Mouse (Mus musculus): Measurements from ENCODE around the gene Col6a2. TPM values are rescaled to one million over a fixed set of nuclear protein-coding genes. Genes with fewer than 3 reads are reported as not detected.

Gene Col6a2
- under 1 TPM; 0.45 to 0.52 TPM for total RNA-seq (2023)

GRCm38 (mm10) chr10:76622928-76623680, at the start of gene Col6a2:
Col6a2 (minus strand) TSS chr10:76623630.

GRCm38 (mm10) chr10:76575374-76575773, 48.1 kb downstream of the Col6a2 start, which contains the start of gene Ftcd:
Ftcd (plus strand) TSS chr10:76575648.

GRCm38 (mm10) chr10:76561972-76562371, 61.5 kb downstream of the Col6a2 start, which contains the start of gene Spatc1l:
Spatc1l (plus strand) TSS chr10:76562272.

Other genes starting within 250 kb of the Col6a2 start
- 10 to 100 TPM in 1 of 2 experiments, 1 to 10 TPM in 1; 6.7 to 20.5 TPM for gene AC141477.1, start 183.2 kb downstream of the Col6a2 start, total RNA-seq (2023)
- 10 to 100 TPM; 35.4 to 39.2 TPM for gene Pcnt, start 180.8 kb downstream of the Col6a2 start, total RNA-seq (2023)
- gene 2610028H24Rik, start 174.5 kb downstream of the Col6a2 start, total RNA-seq (2023), result not detected
- gene Mcm3ap, start 154.7 kb downstream of the Col6a2 start, total RNA-seq (2023), result 10 to 100 TPM; 34.7 to 38.6 TPM
- gene Ybey, start 154.5 kb downstream of the Col6a2 start, total RNA-seq (2023), result 1 to 10 TPM in 1 of 2 experiments, under 1 TPM in 1; 0.89 to 1.7 TPM
- gene Lss, start 92.0 kb downstream of the Col6a2 start, total RNA-seq (2023), result 10 to 100 TPM in 1 of 2 experiments, 1 to 10 TPM in 1; 9.1 to 17.3 TPM
- gene Spatc1l, start 61.4 kb downstream of the Col6a2 start, total RNA-seq (2023), result not detected
- not detected for gene Ftcd, start 48.0 kb downstream of the Col6a2 start, total RNA-seq (2023)
- under 1 TPM in 1 of 2 experiments, not detected in 1; 0.84 TPM for gene Col6a1, start 102.5 kb upstream of the Col6a2 start, total RNA-seq (2023)